Mouse (Mus musculus): ENCODE data around the gene Atp5d.

Atp5d gene

GRCm38 (mm10) chr10:80156002-80156751, 17.7 kb downstream of the Atp5d start:
- Histone ChIP-seq H3K4me1 (replicated peaks; ENCODE audit: low read depth, low read length) (peaks cover 93% of the 10 kb centered on the region), H3K36me3 (ENCODE audit: insufficient read depth, low read length) (peaks cover 65% of the 10 kb centered on the region), H3K9me3 (ENCODE audit: low read length) (no peaks in the 10 kb centered on the region), H3K4me3 (replicated peaks; ENCODE audit: low read length) (peak overlapping the region; percentile 20; the same call in 1 of the 2 replicates), H3K27me3 (ENCODE audit: insufficient read depth, low read length) (no peaks in the 10 kb centered on the region)
- no peak for TF ChIP-seq POU5F1 (IDR thresholded peaks at IDR 0.05; ENCODE audit: borderline replicate concordance, low read length)
- TF ChIP-seq CTCF (conservative IDR thresholded peaks at IDR 0.05; ENCODE audit: low read length), result no peak
- TF ChIP-seq NANOG (IDR thresholded peaks at IDR 0.05; ENCODE audit: borderline replicate concordance, low read length), result no peak

- Histone ChIP-seq H3K36me3 (ENCODE audit: insufficient read depth, low read length) (peaks cover 60% of the 10 kb centered on the region), H3K27me3 (ENCODE audit: insufficient read depth, low read length) (no peaks in the 10 kb centered on the region), H3K4me1 (replicated peaks; ENCODE audit: low read depth, low read length) (peaks cover 93% of the 10 kb centered on the region), H3K4me3 (replicated peaks; ENCODE audit: low read length) (peak overlapping the region; percentile 20; the same call in 1 of the 2 replicates), H3K9me3 (ENCODE audit: low read length) (no peaks in the 10 kb centered on the region)
- no peak for TF ChIP-seq NANOG (IDR thresholded peaks at IDR 0.05; ENCODE audit: borderline replicate concordance, low read length)
- TF ChIP-seq CTCF (conservative IDR thresholded peaks at IDR 0.05; ENCODE audit: low read length), result no peak
- no peak for TF ChIP-seq POU5F1 (IDR thresholded peaks at IDR 0.05; ENCODE audit: borderline replicate concordance, low read length)
Observed at GRCm38 (mm10) chr10:80156752-80157053, 18.3 kb downstream of the Atp5d start.

GRCm38 (mm10) chr10:80157141-80157929, 18.9 kb downstream of the Atp5d start:
- TF ChIP-seq POU5F1 (IDR thresholded peaks at IDR 0.05; ENCODE audit: borderline replicate concordance, low read length), result no peak
- TF ChIP-seq CTCF (conservative IDR thresholded peaks at IDR 0.05; ENCODE audit: low read length), result no peak
- no peak for TF ChIP-seq NANOG (IDR thresholded peaks at IDR 0.05; ENCODE audit: borderline replicate concordance, low read length)
- Histone ChIP-seq H3K9me3 (ENCODE audit: low read length) (no peaks in the 10 kb centered on the region), H3K36me3 (ENCODE audit: insufficient read depth, low read length) (peaks cover 54% of the 10 kb centered on the region), H3K4me3 (replicated peaks; ENCODE audit: low read length) (no peak overlapping the region; the same call in 1 of the 2 replicates), H3K4me1 (replicated peaks; ENCODE audit: low read depth, low read length) (peaks cover 93% of the 10 kb centered on the region), H3K27me3 (ENCODE audit: insufficient read depth, low read length) (no peaks in the 10 kb centered on the region)

GRCm38 (mm10) chr10:80158307-80158986, 20.0 kb downstream of the Atp5d start:
- H3K4me1 ChIP-seq (replicated peaks; ENCODE audit: low read depth, low read length), result peaks cover 93% of the 10 kb centered on the region
- TF ChIP-seq CTCF (conservative IDR thresholded peaks at IDR 0.05; ENCODE audit: low read length), result no peak
- TF ChIP-seq NANOG (IDR thresholded peaks at IDR 0.05; ENCODE audit: borderline replicate concordance, low read length), result no peak
- TF ChIP-seq POU5F1 (IDR thresholded peaks at IDR 0.05; ENCODE audit: borderline replicate concordance, low read length), result no peak
- no peaks in the 10 kb centered on the region for H3K9me3 ChIP-seq (ENCODE audit: low read length)
- H3K4me3 ChIP-seq (replicated peaks; ENCODE audit: low read length), result peak overlapping the region; percentile 64
- H3K36me3 ChIP-seq (ENCODE audit: insufficient read depth, low read length), result peaks cover 42% of the 10 kb centered on the region
- no peaks in the 10 kb centered on the region for H3K27me3 ChIP-seq (ENCODE audit: insufficient read depth, low read length)

GRCm38 (mm10) chr10:80159021-80159560, 20.7 kb downstream of the Atp5d start:
- TF ChIP-seq NANOG (IDR thresholded peaks at IDR 0.05; ENCODE audit: borderline replicate concordance, low read length), result no peak
- no peak for TF ChIP-seq POU5F1 (IDR thresholded peaks at IDR 0.05; ENCODE audit: borderline replicate concordance, low read length)
- no peak for TF ChIP-seq CTCF (conservative IDR thresholded peaks at IDR 0.05; ENCODE audit: low read length)
- H3K4me3 ChIP-seq (replicated peaks; ENCODE audit: low read length), result peak overlapping the region; percentile 64
- peaks cover 93% of the 10 kb centered on the region for H3K4me1 ChIP-seq (replicated peaks; ENCODE audit: low read depth, low read length)
- H3K36me3 ChIP-seq (ENCODE audit: insufficient read depth, low read length), result peaks cover 36% of the 10 kb centered on the region
- H3K9me3 ChIP-seq (ENCODE audit: low read length), result no peaks in the 10 kb centered on the region
- no peaks in the 10 kb centered on the region for H3K27me3 ChIP-seq (ENCODE audit: insufficient read depth, low read length)

- H3K36me3 ChIP-seq (ENCODE audit: insufficient read depth, low read length), result peaks cover 29% of the 10 kb centered on the region
- no peaks in the 10 kb centered on the region for H3K27me3 ChIP-seq (ENCODE audit: insufficient read depth, low read length)
- TF ChIP-seq POU5F1 (IDR thresholded peaks at IDR 0.05; ENCODE audit: borderline replicate concordance, low read length) (no peak), NANOG (IDR thresholded peaks at IDR 0.05; ENCODE audit: borderline replicate concordance, low read length) (no peak), CTCF (conservative IDR thresholded peaks at IDR 0.05; ENCODE audit: low read length) (no peak)
- H3K4me1 ChIP-seq (replicated peaks; ENCODE audit: low read depth, low read length), result peaks cover 93% of the 10 kb centered on the region
- H3K9me3 ChIP-seq (ENCODE audit: low read length), result no peaks in the 10 kb centered on the region
- H3K4me3 ChIP-seq (replicated peaks; ENCODE audit: low read length), result peak overlapping the region; percentile 81
Observed at GRCm38 (mm10) chr10:80159561-80160454, 21.4 kb downstream of the Atp5d start.

GRCm38 (mm10) chr10:80160455-80161371, 22.3 kb downstream of the Atp5d start:
- H3K27me3 ChIP-seq (ENCODE audit: insufficient read depth, low read length), result no peaks in the 10 kb centered on the region
- H3K4me3 ChIP-seq (replicated peaks; ENCODE audit: low read length), result peak overlapping the region; percentile 81
- H3K36me3 ChIP-seq (ENCODE audit: insufficient read depth, low read length), result peaks cover 20% of the 10 kb centered on the region
- TF ChIP-seq NANOG (IDR thresholded peaks at IDR 0.05; ENCODE audit: borderline replicate concordance, low read length), result no peak
- no peak for TF ChIP-seq CTCF (conservative IDR thresholded peaks at IDR 0.05; ENCODE audit: low read length)
- no peak for TF ChIP-seq POU5F1 (IDR thresholded peaks at IDR 0.05; ENCODE audit: borderline replicate concordance, low read length)
- H3K4me1 ChIP-seq (replicated peaks; ENCODE audit: low read depth, low read length), result peaks cover 93% of the 10 kb centered on the region
- H3K9me3 ChIP-seq (ENCODE audit: low read length), result no peaks in the 10 kb centered on the region

All from E14TG2a.4 (cell line).